Mouse (Mus musculus) left cerebral cortex, adult 9 months (tissue): ENCODE results near the gene Amigo3.
A peak's percentile ranks its signal among the peaks of the same experiment; 100 is the strongest.
"Not testable (repeated sequence)": the region's sequence is repeated elsewhere in the genome, so short reads cannot be mapped to it uniquely, and the experiment has no call there.

Experiments
- DNase-seq, 2 experiments: peaks; one replicate each; pipeline ENCODE4 v3.0.0; 2022; ENCODE audit warnings: low spot score in 2 of 2

Gene Amigo3

DNA sequence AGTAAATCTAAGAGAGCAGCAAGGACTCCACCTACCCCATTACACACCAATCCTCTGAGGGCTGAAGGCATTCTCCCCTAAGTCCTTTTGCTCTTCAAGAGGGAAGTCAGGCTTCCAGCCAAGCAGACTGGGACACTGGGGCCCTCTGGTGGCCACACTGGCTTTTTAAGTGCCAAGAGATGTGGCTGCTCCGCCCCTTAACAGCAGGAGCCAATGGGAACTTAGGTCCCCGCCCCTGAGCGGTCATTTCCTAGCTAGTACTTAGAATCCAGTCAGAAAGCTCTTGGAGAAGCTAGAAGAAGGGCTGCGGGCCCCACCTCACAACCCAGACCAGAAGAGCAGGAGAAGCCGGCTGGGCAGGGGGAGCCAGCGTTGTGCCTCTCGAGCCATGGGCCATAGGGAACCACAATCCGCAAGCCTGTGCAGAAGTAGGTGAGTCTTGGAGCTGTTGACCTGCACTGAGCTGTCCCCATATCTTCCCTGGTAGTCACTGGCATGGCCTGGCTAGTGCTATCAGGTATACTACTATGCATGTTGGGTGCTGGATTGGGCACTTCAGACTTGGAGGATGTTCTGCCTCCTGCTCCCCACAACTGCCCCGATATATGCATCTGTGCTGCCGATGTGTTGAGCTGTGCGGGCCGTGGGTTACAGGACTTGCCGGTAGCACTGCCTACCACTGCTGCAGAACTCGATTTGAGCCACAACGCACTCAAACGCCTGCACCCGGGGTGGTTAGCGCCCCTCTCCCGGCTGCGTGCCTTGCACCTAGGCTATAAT is at the start of gene Amigo3:
TSS of gene Amigo3 (plus strand) at position 275 of the 780 bp plus-strand sequence.
- DNase-seq: peak; percentile 90 to 99

DNA sequence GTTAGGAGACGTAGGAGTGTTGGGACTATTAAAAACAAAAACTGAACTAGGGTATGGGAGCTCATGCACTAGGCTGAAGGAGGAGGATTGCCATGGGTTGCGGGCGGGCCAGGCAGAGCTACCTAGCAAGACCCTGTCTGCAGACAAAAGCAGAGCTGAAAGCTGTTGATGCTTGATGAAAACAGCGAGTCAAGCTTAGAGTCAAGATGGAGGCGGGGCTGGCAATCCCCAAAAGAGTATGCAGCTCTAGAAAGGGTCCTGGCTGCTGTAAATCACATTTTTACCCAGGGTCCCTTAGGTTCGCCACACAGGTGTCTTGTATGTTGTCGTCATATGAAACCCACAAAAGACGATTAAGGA is 49.4 kb upstream of the Amigo3 start:
- DNase-seq: no peak

DNA sequence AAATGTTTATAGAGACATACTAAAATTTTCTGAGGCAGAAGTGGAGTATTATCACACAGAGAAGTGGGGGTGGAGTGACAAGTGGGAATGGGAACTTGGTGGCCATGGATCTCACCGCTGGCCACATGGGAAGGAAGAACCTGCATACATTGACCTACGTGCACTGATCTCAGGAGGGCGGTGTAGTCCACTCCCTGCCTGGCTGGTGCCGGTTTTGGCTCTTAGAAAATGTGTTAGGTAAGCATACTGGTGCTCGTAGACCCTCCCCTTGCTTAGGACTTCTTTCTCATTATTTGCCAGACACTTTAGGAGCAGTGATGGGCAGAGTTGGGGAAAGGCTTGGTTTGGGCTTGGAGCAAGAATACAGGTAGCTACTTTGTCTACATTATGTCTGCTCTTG is 44.9 kb upstream of the Amigo3 start:
- no peak for DNase-seq

DNA sequence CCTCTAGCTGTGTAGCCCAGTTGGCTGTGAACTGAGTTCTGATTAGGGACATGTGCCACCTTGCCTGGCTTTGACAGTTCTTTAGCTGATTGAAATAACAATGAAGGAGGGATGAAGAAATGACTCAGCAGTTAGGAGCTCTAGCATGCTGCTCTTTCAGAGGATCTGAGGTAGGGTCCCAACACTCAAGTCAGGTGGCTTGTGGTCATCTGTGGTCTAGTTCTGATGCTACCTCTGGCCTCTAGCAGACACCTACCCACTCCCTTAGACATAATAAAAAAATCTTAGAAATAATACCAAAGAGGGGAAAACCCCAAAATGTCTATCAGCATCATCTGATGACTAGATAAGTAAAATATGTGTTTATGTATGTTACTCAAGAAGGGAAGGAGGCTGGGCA is 42.6 kb upstream of the Amigo3 start:
- DNase-seq: no peak

DNA sequence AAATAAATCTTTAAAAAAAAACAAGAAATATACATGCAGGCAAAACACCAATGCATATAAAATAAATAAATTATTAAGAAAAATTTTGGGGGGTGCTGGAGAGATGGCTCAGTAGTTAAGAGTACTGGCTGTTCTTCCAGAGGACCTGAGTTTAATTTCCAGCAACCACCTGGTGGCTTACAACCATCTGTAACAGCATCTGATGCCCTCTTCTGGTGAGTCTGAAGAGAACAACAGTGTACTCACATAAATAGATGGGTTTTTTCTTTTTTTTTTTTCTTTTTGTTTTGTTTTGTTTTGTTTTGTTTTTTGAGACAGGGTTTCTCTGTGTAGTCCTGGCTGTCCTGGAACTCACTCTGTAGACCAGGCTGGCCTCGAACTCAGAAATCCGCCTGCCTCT is 39.4 kb upstream of the Amigo3 start:
- not testable (repeated sequence) for DNase-seq

DNA sequence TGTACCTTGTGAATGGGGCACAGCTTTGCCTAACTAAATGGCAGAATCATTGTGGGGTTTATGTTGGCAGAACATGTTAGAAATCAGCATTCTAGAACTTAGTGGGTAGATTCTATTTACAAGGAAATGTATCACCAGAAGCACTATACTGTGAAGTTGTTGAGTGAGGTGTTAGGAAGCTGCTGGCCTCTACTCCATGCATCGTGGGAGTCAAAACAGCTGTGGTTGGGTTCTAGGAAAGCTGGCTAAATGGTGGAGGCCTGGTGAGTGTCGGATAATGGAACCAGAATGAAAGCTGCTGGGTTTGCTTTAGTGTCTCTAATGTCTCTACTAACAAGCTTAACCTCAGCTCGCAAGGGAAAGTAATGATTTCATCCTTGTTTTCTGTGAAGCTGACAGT is 35.8 kb upstream of the Amigo3 start:
- peak in 1 of 2 experiments; percentile 42 for DNase-seq

DNA sequence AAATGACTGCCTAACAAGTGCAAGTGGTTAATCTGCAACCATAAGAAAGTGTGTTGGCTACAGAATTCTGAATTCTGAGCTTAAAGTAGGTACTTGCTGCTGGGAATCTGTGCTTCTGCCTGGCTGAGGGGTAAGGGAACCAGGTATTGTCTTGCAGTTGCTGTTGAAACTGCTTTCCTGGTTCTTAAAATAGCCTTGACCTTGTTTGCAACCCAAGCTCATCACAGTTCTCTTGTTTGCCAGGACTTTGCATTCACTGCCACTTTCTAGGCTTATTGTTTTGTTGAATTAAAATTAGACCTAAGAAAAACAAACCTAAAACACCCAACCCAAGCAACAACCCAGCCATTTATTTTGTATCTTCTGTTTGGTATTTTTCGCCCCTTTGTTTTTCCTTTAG is 32.2 kb upstream of the Amigo3 start:
- DNase-seq: no peak

DNA sequence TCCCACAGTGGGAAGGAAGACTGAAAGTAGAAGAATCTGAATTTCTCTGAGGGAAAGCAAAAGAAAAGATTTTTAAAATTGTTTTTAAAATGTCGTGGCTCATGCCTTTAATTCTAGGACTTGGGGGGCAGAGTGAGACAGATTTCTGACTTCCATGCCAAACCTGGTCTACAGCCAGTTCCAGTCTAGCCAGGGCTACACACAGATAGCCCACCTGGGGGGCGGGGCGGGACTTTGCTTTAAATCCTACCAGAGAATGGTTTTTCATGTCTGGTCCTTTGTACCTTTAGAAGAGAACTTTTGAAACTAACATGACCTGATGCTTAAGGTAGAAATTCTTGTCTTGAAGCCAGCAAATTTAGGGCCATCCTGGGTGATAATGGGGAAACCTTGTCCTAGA is 29.7 kb upstream of the Amigo3 start:
- DNase-seq: no peak

DNA sequence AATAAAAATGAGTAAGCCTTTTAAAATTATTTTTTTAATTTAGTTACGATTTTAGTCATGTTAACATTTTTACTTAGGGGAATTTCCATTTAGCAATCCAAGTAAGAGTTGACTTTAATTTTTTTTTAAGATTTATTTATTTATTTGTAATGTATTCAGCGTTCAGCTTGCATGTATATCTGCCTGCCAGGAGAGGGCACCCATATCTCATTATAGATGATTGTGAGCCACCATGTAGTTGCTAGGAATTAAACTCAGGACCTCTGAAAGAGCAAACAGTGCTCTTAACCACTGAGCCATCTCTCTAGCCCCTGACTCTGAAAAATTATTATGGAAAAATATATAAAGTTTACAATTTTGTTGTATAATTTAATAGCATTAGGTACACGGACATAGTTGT is 26.4 kb upstream of the Amigo3 start:
- DNase-seq: no peak

DNA sequence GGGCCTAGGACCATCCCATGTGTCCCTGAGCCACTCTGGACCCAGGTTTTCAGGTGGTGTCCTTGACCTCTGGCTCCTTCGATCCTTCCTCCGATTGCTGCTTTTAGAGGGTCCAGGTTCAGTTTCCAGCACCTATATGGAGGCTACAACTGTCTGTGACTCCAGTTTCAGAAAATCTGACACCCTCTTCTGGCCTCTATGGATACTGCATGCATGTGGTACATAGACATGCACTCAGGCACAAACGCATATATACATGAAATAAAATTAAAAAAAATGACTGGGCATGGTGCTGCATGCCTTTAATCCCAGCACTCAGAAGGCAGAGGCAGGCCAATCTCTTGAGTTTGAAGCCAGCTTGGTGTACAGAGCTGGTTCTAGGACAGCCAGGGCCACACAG is 25.1 kb upstream of the Amigo3 start:
- DNase-seq: no peak

DNA sequence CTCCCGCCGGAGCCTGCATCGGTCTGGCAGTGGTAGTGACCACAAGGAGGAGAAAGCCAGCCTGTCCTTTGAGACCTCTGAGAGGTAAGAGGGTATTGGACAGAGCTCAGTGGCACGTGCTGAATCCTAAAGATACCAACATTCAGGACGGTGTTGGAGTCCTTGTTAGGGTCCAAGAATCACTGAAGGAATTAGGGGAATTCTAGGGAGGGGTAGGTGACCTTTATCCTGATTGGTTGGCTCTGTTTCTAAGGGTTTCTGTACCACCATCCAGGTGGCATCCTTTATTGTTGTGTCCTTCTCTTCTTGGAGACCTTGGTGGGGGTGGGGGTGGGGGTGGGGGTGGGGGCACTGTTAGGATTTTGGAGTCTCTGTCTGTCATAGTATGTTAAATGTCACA is 20.8 kb upstream of the Amigo3 start:
- no peak for DNase-seq

DNA sequence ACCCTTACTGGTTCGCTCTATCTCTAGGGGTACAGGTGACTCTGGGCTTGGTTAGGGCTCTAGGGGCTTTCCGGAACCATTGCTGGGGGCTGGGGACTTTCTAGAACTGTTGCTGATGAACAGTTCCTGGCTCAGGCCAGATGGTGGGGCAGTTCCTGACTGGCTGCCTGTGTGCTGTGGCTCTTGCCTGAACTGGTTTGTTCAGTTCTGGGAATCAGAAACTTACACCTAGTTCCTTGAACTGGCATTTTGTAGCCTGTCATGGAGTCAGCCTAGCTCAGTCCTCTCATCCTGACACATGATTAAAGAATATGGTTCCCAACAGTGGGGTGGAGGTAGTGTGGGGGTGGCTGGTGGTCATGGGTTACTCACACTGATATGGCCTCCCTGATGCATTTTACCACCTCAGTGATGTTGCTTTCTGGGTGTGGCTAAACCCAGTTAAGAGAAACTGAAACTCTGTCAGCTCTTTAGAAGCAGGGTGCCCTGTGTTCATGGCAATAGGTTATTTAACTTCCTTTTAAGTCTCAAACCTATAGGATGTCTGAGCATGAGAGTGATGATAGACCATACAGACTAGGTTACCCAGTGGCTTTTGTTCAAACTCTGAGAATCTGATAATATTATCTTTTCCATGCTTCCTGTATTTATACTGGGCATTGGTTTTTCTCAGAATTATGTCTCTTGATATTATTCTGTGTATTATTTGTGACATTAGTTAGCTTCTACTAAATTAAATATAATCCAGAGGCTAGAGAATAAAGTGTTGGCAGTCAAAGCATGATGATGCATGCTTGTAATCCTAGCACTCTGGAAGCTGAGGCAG is 17.4 kb upstream of the Amigo3 start:
- no peak for DNase-seq

DNA sequence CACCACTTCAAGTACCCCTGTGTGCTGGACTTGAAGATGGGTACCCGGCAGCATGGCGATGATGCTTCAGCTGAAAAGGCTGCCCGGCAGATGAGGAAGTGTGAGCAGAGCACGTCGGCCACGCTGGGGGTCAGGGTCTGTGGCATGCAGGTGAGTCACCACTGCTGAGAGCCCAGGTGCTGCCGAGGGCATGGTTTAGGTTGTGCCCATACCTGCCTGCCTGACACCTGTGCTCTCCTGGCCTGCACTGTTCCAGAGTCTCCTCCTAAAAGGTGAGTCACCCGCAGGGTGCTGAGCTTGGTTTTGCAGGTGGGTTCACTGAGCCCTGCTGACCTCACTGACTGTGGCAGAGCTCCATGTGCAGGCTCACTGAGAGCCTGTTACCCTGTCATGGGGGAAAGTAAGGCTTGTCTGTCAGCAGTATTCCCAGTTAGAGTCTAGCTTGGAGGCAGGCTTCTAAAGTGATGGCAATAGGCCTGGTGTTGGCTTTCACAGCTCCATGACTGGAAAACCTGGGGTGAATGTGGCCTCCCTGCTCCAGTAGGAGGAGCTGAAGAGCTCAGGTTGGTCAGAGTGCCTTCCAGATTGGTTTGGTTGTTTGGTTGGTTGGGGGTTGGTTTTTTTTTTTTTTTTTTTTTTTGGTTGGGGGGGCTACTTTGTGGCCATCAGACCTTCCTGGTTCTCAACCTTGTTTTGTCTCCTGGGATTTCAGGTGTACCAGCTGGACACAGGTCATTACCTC is 8.0 kb upstream of the Amigo3 start:
- DNase-seq: no peak

DNA sequence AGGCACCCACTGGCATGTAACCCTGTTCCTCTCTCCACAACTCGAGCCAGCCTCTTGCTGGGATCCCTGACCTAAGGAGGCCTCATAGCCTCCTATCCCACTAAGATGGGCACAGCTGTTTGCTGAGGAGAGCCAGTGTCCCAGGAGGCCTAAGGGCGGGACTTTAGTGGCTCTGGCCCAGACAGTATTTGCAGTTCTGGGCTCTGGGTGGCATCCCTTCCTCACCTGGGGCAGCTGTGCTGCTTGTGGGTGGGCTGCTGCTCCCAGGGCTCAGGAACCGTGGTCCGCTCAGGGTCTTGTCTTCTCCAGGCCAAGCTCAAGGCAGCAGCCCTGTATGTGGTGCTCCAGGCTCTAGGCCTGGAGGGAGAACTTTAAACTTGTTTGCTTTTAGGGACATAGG is 6.4 kb upstream of the Amigo3 start:
- DNase-seq: no peak

DNA sequence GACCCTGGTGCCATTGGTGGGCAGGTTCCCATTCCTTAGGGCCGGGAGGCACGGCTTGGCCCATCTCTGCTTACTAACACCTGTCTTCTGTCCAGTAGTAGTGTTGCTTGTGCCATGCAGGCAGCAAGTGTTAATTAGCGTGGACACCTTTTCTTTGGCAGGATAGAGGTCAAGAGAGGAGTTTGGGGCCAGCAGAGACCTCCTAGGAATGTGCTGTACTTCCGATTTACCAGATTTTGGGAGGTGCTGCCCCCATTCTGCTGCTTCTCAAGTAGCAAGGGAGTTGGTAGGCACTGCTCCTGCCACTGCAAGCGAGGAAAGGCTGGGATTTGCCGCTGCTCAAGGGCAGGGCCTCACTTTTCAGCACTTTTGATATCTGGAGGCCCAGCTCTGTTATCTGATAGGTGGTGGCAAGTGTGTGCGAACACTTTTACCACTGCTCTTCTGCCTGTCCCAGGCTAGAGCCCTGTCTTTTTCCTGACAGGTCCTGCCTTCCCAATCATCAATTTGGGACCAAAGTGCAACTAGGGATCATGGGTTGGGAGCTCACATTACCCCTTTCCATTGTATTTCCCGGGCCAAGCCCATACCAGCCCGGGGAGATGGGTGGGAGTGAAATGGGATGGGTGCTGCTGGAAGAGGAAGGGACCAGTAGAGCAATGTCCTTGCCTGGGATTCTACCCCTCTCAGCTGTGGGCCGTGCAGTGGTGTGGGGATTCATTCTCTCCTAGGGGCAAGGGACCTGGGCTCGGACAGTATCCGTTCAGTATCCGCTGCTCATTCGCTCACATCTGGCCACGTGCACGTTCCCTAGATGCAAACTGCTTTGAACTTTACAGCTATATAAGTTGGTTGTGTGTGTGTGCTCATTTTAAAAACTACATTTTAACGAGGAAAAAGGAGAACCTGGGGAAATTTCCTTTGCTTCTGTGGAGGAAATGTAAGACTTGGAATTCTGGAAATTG is 5.1 kb upstream of the Amigo3 start:
- no peak for DNase-seq

DNA sequence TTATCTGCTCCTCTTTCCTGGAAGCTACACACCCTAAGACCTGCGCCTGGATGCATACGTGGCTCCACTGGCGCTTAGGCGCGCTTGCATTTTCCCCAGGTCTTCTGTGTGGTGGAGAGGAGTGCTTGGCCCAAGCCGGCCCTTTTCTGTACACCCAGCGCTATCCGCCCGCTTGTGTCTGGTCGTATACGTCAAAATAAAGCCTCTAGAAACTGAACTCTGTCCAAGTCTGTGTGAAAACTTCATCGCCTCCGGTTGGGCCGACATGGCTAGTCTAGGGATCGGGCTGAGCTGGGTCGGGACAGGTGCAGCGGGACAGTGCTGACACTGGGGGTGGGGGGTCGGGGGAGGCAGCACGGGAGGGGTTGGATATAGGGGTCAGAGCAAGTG is 4.4 kb upstream of the Amigo3 start:
- no peak for DNase-seq

DNA sequence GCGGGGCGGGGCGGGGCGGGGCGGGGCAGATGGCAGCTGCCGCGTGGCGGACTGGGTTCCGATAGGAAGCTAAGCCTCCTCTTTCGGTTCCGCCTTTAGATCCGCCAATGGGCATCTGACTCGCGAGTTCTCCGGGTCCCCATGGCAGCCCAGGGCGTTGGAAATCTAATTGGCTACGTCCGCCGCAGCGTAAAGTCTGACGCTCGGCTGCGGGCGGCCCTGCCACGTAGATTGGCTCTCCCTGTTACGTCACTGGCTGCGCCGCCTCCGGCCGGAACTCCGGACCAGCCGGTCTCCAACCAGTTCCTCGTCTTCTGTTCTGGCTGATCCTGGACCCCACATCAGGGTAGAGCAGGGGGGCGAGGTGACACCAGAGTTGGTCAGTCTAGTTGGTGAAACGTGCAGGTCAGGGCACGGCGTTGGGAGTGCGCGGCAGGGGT is 3.9 kb upstream of the Amigo3 start, which contains the start of gene Gmppb:
TSS of gene Gmppb (plus strand) at position 227 of the 440 bp plus-strand sequence.
- DNase-seq: peak; percentile 93 to 97

DNA sequence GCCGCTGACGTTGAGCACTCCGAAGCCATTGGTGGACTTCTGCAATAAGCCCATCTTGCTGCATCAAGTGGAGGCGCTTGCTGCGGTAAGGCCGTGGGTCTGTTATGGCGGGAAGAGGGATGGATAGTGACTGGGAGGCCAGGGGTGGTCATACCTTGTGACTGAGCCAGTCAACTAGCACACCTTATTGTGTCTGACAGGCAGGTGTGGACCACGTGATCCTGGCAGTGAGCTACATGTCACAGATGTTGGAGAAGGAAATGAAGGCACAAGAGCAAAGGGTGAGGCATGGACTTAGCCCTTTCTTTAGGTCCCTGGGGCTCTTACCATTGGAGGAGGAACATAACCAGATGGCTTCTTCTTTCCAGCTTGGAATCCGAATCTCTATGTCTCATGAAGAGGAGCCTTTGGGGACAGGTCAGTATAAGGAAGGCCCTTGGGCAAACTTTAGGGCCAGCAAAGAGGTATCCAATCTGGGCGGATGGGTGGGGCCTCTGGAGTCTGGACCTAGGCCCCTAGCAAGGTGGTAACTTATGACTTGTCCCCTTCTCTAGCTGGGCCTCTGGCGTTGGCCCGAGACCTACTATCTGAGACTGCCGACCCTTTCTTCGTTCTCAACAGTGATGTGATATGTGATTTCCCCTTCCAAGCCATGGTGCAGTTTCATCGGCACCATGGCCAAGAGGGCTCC is 3.3 kb upstream of the Amigo3 start:
- DNase-seq: no peak

DNA sequence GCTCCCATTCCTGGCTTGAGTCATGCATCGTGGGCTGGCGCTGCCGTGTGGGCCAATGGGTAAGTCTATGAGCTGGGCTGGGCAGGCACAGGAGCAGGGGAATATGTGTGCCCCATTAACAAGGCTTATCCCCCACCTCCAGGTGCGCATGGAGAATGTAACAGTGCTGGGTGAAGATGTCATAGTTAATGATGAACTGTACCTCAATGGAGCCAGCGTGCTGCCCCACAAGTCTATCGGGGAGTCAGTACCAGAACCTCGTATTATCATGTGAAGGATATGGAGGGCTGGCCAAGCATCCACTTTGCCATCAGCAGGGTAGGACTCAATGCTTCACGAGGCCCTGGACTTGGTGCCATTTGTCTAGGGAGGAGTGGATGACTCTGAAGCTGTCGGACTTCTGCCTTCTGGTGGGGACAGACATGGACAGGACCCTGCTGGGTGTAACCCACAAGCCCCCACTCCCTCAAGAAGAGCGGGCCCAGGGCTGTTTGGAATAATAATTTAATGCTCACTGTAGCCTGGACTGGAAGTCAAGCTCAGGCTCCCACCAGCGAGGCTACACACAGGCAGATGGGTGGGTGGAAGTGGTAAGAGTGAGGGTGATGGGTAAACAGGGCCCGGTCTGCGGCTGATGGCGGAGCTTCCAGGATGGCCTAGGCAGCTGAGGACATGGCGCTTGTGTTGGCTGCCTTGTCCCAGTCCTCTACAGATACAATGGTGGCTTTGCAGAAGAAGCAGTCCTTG is 1.6 kb upstream of the Amigo3 start:
- DNase-seq: no peak

DNA sequence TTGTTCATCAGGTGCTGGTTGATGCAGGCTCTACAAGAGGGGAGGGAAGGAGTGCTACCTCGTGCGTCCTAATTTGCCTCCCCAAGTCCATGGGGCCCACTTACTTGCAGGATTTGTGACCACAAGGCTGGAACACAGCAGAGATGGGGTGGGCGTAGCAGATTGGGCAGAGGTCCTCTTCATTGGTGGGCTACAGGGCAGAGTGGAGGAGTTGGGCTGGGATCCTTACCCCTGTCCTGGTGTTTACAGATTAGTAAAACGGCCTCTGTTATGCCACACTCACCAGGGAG is 1.1 kb upstream of the Amigo3 start:
- DNase-seq: no peak
